Mouse (Mus musculus): ENCODE measurements around the gene Hist1h1c.

- TF ChIP-seq POLR2A (IDR thresholded peaks at IDR 0.05; ENCODE audit: borderline replicate concordance, extremely low read depth, low read depth, low read length) (no peak), CTCF (IDR thresholded peaks at IDR 0.05; ENCODE audit: insufficient read depth, low read length) (no peak)
Measured at GRCm38 (mm10) chr13:23743963-23744362, 5.4 kb downstream of the Hist1h1c start.
